Mouse (Mus musculus): Measurements from ENCODE around the gene Atp4a.

The Atp4a gene

DNA sequence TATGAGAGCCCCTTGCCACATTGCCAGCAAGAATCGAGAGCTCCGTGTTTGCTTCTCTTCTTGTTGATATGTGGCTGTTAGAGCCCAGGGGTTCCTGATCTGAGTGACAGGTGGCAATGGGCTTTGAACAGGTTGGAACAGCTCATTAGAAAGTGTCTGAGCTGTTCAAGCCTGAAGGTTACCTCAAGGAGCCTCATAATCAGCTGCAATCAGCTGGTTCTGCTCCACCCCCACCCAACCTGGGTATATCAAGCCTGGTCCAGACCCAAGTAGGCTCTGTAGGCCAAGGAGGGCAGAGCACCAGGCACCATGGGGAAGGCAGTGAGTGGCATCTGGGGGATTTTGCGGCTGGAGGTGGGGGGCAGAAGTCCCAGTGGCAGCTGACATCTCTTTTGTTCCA is at the start of gene Atp4a:
TSS of gene Atp4a (plus strand) at position 268 of the 400 bp plus-strand sequence.
- DNase-seq (ENCODE audit: low read depth in 2 of 2, low spot score in 2 of 2), result no peak

GRCm38 (mm10) chr7:30664529-30665200 is 47.3 kb upstream of the Atp4a start, which contains the start of gene Haus5:
Gene Haus5, minus strand, starts transcription at chr7:30664994.
- DNase-seq (ENCODE audit: low read depth in 2 of 2, low spot score in 2 of 2), result peak; percentile 87 to 94

DNA sequence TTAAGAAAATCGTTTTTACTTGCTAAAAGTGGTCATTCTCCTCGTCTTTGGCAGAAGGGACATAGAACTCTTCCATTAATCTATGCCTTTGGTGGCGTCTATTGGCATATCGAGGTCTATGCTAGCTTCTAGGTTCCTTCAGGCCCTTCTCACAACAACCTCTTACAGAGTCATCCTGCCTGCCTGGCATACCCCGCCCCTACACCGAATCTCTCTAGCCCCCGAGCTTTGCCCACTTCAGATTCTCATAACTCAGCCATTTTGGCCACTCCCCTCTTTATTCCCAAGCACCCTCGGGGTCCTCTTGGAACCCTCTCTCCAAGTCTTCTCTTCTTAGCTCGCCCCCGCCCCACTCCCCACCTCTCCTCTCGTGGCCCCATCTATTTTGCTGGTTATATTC is 46.7 kb upstream of the Atp4a start:
- no peak for DNase-seq (ENCODE audit: low read depth in 2 of 2, low spot score in 2 of 2)

DNA sequence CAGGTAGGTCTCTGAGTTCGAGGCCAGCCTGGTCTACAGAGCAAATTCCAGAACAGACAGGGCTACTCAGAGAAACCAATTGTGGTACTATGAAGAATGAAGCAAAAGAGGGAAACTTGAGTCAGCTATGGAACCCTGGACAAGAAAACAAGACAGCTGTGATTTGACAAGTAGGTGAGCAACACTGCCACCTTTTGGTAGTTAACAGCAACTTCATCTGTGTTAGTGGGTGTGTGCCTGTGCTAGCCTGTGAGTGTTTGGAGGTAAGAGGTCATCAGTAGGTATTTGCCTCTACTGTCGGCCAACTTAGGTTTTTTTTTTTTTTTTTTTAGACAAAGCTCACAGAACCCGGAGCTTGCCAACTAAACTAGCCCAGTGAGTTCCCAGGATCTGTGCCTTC is 42.8 kb upstream of the Atp4a start:
- no peak for DNase-seq (ENCODE audit: low read depth in 2 of 2, low spot score in 2 of 2)

DNA sequence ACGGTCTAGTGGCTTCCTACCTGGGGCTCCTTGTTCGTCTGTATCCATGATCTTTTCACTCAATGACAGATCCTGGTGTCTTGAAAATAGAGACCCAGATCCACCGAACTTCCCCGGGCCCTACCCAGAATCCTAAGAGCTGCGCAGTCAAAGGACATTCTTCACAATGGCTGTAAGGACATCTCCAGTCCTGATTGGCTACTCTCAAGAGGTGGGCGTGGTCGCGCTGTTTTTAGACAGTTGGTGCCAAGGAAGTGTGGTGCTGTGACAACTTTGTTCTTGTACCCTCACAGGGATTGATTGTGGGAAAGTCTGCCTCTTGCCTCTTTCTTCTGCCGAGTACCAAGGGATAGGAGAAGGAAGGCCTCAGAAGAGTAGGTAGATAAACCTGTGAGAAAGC is 40.5 kb upstream of the Atp4a start, which contains the start of gene Pmis2:
TSS of gene Pmis2 (minus strand) at position 126 of the 400 bp plus-strand sequence.
- no peak for DNase-seq (ENCODE audit: low read depth in 2 of 2, low spot score in 2 of 2)

GRCm38 (mm10) chr7:30678263-30678975 is 33.6 kb upstream of the Atp4a start:
- DNase-seq (ENCODE audit: low read depth in 2 of 2, low spot score in 2 of 2), result no peak

GRCm38 (mm10) chr7:30681897-30682296 is 30.1 kb upstream of the Atp4a start:
- no peak for DNase-seq (ENCODE audit: low read depth in 2 of 2, low spot score in 2 of 2)

GRCm38 (mm10) chr7:30683425-30683824 is 28.6 kb upstream of the Atp4a start:
- DNase-seq (ENCODE audit: low read depth in 2 of 2, low spot score in 2 of 2), result no peak

DNA sequence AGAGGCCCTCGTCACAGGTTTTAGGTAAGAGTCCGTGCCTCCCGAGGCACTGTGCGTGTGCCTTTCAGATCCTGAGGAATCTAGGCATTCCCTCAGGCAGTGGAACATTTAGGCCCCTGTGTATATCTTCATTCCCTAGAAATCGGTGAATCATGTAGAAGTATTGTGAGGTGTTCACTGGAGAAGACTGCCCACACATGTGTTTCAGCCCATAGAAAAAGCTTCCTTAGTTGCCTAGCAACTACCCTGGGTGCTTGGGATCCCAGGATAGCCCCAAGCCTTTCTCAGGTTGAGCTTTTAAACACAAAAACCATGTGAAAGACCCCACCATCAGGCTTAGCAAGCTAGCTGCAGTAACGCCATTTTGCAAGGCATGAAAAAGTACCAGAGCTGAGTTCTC is 23.7 kb upstream of the Atp4a start:
- no peak for DNase-seq (ENCODE audit: low read depth in 2 of 2, low spot score in 2 of 2)

- DNase-seq (ENCODE audit: low read depth in 2 of 2, low spot score in 2 of 2), result no peak
These were observed 13.9 kb upstream of the Atp4a start for GRCm38 (mm10) chr7:30698101-30698500.

DNA sequence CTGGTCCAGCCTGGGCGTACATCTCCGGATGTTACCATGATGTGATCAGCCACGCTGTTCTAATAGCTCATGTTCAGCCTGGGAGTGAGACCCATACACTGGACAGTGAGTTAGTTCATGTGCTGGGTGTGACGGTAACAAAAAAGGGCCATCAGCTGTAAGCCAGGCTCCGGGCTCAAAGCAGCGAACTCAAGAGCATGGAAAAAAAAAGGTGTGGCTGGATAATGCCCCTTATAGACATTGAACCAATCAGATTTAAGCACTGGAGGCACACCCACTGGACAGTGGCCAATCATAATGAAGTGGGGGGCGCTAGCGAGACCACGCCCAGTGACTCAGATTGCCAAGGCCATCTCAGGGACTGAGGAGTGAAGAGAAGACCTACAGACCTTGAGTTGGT is 13.4 kb upstream of the Atp4a start, which contains the start of gene 2200002J24Rik:
TSS of gene 2200002J24Rik (plus strand) at position 338 of the 400 bp plus-strand sequence.
- DNase-seq (ENCODE audit: low read depth in 2 of 2, low spot score in 2 of 2), result no peak

- DNase-seq (ENCODE audit: low read depth in 2 of 2, low spot score in 2 of 2), result no peak
These were observed 5.7 kb upstream of the Atp4a start for GRCm38 (mm10) chr7:30706214-30706882.

GRCm38 (mm10) chr7:30707441-30707840 is 4.6 kb upstream of the Atp4a start:
- DNase-seq (ENCODE audit: low read depth in 2 of 2, low spot score in 2 of 2), result no peak

DNA sequence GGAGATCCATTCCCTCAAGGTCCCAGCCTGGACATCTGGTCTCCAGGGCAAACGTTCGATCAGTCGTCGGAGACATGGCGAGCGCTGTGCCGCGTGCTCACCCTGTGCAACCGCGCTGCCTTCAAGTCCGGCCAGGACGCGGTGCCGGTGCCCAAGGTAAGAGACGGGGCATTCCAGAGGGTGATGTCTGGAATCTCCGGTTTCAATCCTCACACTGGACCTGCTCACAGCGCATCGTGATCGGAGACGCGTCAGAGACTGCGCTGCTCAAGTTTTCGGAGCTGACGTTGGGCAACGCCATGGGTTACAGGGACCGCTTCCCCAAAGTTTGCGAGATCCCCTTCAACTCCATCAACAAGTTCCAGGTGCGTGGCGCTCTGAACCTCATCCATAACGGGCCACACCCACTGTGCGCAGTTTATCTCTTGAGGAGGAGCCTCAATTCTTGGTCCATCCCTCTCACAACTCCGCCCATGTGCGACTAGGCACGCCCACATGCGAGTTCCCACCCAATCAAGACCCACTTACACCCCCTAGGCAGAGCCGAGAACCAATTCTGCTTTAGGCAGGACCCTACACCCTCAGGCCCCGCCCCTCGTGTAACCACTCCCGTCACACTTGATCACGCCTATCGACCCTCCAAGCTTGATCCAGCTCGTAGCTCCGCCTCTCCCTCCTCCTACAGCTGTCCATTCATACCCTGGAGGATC is 5.2 kb downstream of the Atp4a start:
- peak; percentile 33 to 61 for DNase-seq (ENCODE audit: low read depth in 2 of 2, low spot score in 2 of 2)

GRCm38 (mm10) chr7:30717716-30718046 is 5.7 kb downstream of the Atp4a start:
- no peak for DNase-seq (ENCODE audit: low read depth in 2 of 2, low spot score in 2 of 2)

DNA sequence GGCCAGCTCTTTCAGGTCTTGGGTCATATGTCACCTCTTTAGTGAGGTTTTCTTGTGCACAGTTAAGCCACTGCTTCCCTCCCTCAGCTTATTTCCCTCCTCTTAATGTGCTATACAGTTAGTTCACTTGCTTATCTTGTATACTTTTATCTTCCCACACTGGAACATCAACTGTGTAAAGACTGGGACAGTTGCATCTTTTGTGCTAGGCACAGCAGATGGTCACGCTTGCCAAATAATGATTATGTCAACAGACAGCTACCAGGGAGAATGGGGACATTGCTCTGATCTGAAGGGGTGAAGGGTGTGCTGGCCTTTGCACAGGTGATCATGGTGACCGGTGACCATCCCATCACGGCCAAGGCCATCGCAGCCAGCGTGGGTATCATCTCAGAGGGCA is 7.7 kb downstream of the Atp4a start:
- no peak for DNase-seq (ENCODE audit: low read depth in 2 of 2, low spot score in 2 of 2)

DNA sequence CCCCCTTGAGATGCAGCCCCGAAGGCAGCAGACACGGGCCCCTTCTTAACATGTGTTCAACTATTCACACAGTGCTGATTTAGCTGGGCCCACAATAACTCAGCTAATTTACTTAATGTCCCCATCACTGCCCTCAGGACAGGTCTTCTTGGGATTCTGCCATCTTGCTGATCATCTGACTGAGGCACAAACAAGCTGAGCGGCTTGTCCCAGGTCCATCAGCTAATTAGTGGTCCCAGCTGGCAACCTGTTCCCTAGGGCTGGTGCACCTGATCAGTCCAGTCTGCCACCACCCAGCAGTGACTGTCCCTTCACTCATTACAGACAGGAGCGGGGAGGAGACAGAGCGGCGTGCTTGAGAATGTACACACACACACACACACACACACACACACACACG is 9.3 kb downstream of the Atp4a start:
- no peak for DNase-seq (ENCODE audit: low read depth in 2 of 2, low spot score in 2 of 2)

- no peak for DNase-seq (ENCODE audit: low read depth in 2 of 2, low spot score in 2 of 2)
These were observed 11.4 kb downstream of the Atp4a start for GRCm38 (mm10) chr7:30723274-30723953.

DNA sequence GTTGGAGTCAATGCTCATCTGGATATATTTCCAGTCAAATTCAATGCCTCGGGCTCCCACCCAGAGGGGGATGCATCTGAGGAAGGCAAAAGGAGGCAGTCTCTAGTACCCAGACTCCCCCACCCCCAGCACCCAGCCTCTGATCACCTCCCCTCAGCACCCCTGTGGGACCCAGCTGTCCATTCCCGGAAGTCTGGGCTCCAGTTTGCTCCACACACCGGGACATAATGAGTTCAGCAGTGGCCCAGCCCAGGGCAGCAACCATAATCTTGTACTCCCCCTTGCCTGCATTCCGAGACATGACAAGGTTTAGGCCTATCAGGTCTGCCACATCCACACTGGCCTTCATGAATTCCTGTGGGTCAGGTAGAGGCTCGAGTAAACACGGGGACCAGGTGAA is 16.2 kb downstream of the Atp4a start:
- DNase-seq (ENCODE audit: low read depth in 2 of 2, low spot score in 2 of 2), result no peak

DNA sequence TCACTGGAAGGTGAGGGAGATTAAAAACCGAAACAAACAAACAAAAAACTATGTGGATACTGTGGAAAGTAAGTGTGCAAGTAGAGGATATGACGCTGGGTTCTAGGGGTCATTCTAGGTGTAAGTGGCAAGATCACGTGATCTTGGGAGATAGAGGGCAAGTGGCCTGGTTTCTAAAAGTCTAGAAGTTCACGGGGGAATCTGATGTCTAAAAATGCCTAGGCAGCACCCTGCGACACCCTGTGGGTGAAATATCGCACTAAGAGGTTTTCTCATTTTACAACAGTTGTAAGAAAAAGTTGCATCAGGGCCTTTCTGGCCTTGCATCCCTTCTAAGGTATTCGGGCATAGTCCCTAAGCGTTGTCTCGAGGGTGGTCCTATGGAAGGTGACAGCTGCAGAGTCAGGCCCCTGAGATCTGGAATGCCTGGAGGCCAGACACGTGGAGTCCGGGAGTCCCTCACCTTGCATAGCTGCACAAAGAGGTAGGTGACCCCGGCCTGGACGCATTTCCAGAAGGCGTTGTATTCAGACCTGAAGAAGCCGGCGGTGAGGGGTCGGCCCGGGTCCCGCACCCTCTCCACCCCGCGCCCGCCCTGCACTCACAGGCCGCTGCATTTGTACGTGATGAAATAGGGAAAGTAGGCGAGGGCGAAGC is 16.9 kb downstream of the Atp4a start:
- no peak for DNase-seq (ENCODE audit: low read depth in 2 of 2, low spot score in 2 of 2)

All from CD8-positive naive resting alpha-beta T cell, adult 2 months (primary cell).